Mouse (Mus musculus) G1E (cell line): ENCODE data around the gene Plod2.

ENCODE experiments used
- CTCF ChIP-seq: IDR thresholded peaks from 2 replicates; pipeline ENCODE4 v1.5.1; 2012; ENCODE audit warnings: low read depth, low read length, inconsistent platforms, mixed read lengths
- GATA1 ChIP-seq: IDR thresholded peaks from 2 replicates; pipeline ENCODE4 v1.6.1; 2012; ENCODE audit warnings: borderline replicate concordance, low read length, inconsistent platforms, mixed read lengths
- GATA2 ChIP-seq: IDR thresholded peaks from 2 replicates; pipeline ENCODE4 v1.6.1; 2012; ENCODE audit warnings: low read depth, low read length, inconsistent platforms, borderline replicate concordance
- POLR2AphosphoS5 ChIP-seq: IDR thresholded peaks from 2 replicates; pipeline ENCODE4 v1.6.1; 2012; ENCODE audit warnings: low read depth, low read length, inconsistent platforms; ENCODE audit not compliant: insufficient replicate concordance

DNA sequence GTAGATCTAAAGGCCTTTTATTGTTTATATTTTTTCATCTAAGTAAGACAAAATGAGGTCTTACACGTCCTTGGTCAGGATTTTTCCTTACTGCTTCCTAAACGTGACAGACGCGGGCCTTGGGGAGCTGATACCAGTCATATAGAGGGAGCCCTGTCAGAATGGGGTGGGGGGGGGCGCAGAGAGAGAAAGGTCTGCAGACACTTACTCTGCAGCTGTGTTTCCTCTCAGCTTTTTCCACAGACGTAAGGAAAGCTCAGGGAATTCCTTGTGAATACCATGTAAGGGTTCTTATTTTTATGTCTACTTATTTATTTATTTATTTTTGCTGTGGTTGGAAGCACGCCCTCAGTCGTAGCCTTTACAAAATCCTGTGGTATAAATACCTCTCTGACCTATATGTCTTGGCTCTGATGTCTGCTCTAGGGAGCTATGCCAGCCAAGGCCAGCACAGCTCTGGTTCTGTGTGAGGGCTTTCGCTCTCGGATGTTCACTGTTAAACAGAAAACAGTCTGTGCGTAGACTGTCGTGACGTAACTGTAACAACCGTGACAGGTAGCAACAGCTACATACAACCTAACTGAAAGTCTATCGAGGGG, 58.0 kb downstream of the Plod2 start:
- TF ChIP-seq CTCF (no peak), GATA1 (no peak), POLR2AphosphoS5 (no peak), GATA2 (no peak)
